Mouse (Mus musculus) frontal cortex, adult (tissue): ENCODE data around the gene Abca2.

Experiments used
- ATAC-seq: cut with Nextera tagmentation; 2 replicates; pipeline ENCODE4 v1.9.2; 2017; ENCODE audit warnings: mild to moderate bottlenecking, moderate library complexity, mixed read lengths; ENCODE audit not compliant: low TSS enrichment

The Abca2 gene

DNA sequence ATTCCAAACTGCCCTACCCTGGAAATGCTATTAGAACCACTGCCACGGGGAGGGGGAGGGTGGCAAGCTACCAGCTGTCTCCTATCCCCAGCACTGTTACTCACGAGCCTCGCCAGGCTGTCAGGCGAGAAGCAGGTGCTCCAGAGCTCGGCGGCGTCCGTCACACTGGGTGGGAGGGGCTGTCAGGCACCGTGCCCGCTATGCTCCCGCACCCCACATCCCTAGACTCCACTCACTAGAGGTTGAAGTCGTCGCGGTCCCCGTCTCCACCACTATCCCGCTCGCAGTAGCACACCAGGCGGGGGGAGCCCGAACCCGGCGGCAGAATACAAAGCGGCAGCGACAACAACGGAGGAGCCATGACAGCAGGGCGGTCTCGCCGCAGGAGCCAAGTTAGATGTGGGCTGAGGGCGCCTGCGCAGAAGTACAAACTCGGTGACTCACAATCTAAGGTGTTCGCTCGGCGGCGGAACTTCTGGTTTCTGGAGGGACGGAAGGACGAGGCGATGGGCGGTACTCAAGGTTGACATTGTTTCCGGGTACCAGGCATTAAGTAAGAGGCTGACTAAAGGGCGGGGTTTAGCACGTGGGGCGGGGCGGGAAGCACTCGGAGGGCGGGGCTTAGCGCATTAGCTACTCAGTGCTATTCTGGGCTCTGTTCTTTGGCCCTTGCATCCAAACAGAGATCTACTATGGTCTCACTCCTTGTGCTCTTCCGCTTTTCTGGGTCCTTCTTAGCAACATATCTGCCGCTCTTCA, 32.2 kb downstream of the Abca2 start, which contains the start of gene Paxx:
Gene Paxx (minus strand): TSS at position 544 of the 759 bp plus-strand sequence.
- ATAC-seq: peak; percentile 88

DNA sequence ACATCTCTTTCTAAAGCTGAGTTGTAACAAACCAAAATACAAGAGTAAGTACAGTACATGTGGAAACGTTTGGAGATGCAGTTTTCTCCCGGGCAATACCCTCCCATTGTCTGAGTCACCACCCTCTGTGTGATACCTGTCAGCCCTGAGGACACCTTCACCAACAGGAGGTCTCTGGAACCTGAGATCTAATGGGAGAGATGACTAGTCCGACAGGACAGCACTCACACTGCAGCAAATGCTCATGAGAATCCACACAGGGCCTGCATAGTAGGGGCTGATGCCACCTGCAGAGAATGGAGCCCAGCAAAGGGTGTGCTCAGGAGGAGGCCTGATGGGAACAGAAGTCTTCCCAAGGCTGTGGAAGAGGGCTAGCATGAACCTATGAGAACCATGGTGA, 32.9 kb downstream of the Abca2 start:
- no peak for ATAC-seq

DNA sequence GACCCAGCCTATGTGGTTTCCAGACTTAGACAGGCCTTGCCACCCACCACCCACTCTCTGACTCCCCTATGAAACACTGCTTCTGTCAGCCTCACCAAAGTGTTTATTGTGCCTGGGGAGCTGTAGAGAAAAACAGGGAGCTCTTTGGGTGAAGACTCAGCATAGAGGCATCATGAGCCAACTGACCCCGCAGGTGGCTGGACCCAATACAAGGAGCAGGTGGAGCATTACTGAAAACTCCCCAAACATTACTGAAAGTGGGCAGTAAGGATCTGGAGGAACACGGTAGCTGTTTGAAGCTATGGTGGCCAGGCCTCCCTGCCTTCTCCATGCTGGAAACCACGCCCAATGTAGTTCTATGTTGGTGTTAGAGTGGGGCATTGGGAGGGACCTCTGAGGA, 35.1 kb downstream of the Abca2 start:
- no peak for ATAC-seq

DNA sequence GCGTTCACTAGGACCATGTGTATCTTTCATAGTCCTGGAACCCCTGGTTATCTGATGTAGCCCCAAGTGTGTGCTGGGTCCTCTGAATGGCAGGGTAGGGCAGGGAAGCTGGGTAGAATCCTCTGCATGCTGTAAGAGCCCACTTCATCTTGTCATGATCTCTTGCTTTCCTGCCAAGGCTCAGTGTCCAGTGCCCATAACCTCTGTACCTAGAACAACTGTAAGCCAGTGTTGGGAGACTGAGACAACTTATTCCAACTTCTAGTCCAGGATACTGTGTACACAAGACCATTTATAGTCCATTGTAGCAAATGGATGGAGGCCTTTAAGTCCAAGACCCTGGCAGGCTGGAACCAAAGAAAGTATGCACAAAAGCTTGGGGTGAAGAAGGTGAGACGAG, 36.8 kb downstream of the Abca2 start:
- no peak for ATAC-seq

DNA sequence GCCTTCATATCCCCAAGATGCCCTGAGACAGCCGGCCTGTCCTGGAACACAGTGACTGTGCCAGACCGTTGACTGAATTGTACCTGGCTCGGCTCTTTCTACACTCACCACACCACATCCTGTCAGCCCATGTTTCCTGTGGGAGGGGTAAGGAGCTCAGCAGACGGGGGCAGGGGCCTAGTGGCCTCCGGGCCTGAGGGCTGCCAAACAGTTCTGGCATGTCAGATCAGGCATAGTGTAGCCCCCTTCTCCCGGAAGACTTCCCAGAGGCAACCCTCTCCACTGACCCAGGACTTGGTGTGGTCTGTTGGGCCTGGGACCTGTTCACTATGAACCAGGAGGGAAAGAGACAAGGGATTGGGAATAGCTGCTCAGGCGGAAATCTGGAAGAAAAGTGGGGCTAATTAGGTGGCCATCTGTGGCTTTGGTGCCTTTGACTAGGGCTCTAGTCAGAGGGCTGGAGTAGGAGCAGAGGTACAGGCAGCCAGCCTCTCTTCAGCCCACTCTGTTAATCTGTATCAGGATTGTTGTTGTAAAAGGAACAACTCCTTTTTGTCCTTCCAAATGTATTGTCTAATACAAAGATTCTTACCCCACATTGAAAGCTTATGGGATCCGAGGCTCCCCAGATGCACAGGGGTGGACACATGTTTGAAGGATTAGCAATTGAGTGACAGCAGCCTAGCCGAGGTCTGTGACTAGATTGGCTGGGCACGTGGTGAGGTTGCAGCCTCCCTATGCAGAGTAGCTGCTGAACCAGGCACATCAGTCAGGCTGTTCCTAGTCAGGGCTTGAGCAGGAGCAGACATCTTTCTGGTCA, 37.5 kb downstream of the Abca2 start:
- ATAC-seq: no peak

DNA sequence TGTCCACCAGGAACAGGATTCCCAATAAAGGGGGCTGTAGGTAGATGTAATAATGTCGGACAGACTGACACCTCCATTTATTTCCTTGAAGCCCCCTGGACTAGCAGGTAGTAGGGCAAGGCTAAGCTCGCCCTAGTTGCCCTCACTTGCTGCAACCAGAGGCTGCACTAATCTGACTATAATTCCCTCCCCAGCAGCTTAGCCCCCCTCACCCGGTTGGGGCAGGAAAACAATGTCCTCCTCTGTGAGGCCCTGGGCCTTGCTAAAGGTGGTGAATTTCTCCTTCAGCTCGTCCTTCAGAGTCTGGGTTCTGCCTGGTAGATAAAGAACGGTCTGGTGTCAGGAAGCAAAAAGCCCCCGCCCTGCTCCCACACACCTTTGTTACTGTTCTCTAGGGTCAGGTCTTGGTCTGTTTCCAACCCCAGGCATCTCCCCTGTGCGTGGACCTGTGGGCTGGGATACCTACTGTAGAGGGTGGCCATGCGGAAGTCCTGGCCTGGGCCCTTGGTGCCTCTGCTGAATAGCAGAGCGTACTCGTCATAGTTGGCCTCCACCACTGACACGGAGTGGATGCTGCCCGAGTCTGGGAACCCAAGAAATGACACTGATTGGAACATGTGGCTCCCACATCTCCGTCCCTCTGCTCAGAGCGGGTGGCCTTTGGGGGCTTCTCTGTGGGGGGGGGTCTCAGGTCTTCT, 39.3 kb downstream of the Abca2 start:
- no peak for ATAC-seq

DNA sequence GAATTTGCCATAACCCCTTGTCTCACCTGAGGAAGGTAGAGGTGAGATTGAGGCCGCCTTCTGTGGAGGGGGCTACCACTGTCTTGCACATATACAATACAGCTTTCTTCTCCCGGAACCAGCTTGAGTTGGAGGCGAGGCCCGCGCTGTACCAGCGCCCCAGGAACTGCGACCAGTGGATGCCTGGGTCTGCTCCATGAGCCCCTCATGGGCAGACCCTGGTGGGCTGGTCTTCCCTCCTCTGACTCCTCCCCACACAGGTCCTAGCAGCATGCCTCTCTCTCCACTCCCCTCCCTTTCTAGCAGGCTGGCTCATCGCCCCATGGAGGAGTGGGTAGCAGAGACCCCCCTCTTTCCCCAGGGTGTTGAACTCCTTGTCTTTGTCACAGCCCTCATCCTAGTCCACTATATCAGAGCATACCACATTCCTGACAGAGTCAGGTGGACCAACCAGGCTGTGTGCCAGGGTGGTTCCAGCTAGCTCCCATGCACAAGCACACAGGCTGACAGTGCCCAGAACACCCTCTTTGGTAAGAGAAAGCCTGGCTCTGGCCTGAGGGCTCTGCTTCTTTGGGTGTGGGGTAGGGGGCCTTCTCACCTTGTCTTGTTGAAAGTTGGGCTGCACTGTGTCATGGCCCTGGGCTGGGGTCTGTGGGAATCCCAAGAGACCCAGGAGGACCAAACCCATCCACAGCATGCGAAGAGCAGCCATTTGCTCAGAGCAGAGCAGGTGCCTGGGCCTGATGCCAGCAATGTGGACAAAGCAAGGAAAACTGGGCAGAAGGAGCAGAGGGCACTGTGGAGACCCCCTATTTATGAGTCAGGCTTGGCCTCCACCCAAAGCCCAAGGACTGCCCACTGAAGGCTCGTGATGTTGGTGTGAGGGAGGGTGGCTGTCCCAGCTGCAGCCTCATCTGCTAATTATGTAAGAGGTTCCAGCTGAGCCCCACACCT, 40.7 kb downstream of the Abca2 start:
- ATAC-seq: peak; percentile 39

DNA sequence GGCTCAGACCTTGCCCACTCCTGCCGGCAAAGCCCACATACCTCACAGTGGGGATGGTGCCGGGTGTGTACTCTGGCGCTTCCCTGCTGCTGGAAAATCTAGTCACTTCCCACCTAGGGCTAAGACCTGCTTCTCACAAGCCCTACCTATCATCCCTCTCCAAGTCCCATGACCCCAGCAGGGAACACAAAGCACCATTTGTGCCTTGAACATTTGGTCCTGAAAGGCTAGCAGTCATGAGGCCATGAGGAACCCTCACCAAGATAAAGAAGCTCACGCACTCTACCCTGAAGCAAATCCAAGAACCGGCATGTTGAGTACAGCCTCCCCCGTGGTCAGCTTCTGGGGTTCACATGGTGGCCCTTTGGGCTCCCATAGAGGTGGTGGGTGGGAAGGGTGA, 41.5 kb downstream of the Abca2 start, which contains the start of gene Ptgds:
Gene Ptgds (minus strand): TSS at position 78 of the 400 bp plus-strand sequence.
- ATAC-seq: no peak

DNA sequence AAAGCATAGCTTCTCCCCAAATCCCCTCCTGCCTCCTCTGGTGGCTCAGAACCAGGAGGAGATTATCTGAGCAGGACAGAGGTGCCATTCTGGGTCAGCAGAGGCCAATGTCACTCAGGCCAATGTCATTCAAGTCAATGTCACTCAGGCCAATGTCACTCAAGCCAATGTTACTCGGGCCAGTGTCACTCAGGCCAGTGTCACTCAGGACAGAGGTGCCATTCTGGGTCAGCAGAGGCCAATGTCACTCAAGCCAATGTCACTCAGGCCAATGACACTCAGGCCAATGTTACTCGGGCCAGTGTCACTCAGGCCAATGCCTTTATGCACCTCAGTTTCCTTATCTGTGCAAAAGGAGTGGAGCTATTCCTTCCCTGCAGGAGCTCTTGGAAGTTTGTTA, 44.0 kb downstream of the Abca2 start:
- no peak for ATAC-seq

DNA sequence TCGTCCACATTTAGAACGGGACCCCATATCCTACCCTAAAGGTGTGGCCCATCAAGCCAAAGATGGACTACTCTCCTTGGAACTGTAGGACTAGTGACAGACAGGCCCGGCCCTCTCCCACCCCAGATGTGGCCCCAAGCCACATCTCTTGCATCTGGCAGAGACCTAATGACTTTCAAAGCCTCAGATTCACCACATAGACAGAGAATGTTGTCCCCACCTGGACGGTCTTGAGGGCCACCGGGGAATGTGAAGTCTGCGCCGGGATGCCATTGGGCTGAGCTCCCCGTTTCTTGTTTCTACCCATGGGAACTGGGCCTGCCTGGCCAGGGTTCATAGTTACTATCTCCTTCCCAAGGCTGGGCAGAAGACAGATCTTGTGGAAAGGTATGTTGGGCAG, 49.0 kb downstream of the Abca2 start:
- no peak for ATAC-seq

DNA sequence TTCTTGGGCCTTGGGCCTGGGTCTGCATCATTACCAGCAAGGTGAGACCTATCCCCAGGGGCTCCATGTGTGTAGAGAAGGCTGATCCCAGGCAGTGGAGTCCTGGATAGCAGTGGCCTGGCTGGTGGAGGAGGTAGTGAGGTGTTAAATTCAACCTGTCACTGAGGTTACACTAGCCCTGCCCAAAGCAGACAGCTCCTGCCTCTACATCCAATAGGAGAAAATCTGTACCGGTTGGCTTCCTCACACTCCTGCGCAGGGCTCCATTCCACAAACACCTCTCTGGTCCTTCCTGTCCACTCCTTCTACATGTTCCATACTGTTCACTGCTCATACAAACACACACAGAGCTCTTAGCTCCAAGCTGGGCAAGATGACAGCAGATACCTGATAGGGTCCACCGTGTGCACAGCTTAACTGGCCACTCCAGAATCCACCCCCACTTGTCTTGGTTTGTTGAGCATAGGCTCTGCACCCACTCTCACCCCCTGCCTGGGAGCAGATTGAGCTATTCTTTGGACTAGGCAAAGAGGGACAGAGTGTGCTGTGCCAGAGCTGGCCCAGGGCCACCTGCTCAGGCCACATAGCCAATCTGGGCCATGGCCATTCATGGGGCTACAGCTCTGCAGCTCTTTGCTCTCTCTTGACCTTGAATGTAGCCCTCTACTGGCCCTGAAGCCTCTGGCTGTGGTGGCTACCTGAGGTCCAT, 49.6 kb downstream of the Abca2 start:
- peak; percentile 56; the same call in 1 of the 2 replicates for ATAC-seq

DNA sequence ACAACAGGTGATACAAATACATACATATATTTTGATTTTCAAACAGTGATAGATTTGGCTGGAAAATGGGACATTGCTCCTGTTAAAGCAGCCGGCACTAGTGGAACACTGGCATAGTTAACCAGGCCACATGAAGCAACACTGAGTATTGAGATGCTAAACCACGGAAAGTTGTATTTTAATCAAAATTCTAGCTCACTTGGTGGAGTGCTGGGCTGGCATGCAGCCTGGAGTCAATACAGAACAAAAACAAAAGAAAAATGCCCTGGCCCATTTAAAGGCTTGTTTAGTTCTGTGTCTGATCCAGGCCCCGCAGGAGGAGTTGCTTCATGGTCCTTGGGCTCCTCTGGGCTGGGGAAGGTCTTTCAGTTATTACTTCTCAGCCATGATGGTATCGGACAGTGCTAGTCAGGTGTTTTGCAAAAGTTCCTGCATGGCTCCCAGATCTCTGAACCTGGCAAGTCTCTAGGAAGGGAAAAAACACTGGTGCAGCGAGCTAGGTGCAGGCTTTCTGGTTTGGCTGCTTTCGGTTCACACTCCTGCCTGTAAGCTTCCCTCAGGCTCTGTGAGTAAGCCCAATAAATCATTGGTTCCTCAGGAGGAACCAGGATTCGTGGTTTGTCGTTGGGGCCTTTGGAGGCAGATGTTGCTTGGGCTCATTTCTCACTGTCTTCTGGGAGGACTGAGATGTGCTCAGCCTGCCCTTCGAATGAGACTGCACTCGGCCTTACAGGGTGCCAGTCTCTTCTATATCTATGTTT, 51.2 kb downstream of the Abca2 start:
- 0 out of 2 replicates have a peak, but pooled peaks have one; percentile 7 for ATAC-seq

DNA sequence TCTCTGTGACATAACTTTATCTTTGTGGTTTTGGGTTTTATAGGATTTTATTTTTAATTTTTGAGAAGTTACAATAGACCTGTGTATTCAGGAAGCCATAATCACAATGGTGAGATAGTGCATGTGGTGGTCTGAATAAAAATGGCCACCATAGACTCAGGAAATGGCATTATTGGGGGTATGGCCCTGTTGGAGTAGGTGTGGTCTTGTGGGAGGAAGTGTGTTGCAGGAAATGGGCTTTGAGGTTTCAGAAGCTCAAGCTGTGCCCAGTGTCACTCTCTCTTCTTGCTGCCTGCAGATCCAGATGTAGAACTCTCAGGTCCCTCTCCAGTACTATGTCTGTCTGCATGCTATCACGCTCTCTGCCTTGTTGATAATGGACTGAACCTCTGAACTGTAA, 52.0 kb downstream of the Abca2 start:
- ATAC-seq: no peak

DNA sequence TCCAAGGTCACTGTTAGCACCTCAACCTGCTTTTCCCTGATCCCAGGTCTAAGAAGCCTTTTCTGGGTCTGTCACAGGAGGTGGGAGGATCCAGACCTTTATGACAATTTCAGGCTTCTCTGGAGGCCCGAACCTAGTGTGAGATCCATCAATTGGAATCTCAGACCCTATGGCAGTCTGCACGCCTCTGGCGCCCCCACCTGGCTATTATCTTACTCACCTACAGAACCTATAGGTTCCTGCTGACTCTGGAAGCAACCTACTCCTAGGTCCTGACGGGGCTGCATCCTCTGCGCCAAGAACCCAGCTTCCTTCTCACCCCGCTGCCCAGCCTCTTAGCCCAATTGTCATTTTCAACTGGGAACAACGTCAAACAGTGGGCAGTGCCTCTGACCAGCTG, 54.5 kb downstream of the Abca2 start:
- peak; percentile 45; the same call in 1 of the 2 replicates for ATAC-seq

DNA sequence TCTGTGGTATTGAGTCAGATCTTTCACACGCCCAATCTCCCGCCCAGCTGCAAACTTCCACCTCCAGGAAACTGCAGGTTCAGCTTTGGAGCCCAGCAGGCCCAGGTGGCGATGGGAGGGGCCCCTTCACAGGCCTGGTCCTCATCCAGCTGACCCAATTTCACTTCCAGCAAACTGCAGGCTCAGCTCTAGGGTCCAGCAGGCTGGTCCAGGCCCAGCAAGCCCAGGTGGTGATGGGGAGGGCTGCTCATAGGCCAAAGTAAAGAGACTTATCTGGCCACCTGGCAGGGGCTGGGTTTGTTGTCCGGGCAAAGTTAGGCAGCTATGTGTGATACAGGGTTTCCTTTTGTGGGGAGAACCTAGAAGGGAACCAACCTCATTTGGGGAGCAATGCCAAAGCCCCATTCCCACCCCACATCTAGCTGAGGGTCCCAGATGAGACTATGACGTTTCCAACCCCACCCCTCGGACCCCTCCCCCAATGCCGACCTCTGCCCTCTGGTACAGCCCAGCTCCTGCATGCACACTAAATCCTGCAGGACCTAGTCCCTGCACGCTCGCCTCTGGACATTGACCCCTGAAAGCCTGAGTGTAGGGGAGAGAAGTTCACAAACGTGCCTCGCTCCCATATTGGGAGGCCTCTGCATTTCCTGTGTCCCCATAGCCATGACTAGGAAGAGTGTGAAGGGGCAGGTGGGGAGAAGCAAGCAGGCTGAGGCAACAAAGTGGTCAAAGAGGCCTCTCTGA, 56.6 kb downstream of the Abca2 start:
- no peak for ATAC-seq

DNA sequence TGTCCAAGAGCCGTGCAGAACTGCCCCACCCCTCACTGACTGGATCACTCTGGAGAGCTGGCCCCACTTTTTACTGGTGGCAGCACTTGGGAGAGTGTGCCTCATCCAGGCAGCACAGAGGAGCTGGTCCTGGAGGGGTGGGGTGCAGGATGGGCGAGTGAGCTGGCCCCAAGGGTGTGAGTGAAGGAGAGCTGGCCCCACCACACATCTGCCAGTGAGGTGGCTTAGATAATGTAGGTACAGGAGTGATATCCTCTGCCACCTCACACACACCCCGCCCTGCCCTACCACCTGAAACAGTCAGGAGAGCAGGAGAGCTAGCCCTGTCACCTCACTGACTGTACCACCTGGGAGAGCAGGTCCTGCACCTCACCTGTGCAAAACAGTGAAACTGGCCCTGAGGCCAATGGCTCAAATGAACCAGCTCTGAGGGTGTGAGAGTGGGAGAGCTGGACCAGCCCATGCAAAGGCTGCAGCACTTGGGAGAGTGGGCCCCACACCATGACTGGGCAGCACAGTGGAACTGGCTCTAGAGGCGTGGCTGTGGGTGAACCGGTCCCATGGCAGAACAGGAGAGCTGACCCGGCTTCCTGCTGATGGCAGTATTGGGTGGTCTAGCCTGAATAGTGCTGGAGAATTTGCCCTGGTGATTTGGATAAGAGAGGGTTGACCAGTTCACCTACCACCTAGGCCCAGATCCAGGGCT, 59.6 kb downstream of the Abca2 start:
- ATAC-seq: no peak

DNA sequence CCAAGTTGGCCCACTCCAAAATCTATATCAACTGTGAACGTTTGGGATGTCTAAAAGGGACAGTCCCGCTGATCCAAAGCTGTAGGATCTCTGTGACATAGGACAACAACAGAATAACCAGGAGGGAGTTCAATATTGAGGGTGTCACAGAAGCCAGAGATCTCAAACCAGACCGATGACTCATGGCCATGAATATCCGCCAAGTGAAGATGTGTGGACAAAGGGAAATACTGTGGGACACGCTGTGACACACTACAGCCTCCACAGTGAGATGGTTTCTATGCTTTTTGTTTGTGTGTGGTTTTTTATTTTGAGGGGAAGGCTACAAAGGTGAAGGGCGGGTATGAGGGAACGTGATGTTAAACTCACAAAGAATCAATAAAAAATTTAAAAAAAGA, 60.2 kb downstream of the Abca2 start:
- ATAC-seq: no peak

DNA sequence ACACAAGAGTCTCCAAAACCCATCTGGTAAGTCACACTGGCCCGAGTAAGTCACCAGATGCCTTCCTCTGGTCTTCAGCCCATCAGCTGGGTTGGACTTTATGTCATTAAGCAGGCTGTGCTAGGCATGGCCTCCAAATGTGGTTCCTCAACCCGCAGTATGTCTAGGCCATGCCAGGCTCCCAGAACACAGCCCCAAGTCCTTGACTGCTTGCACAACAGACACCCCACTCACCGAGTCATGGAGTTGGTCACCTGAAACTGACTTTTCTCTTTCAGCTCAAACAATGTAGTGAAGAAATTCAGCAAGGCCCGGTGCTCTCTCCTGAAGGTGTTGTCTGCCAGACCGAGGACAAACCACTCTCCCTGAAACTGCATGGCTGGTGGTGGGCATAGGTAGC, 64.5 kb downstream of the Abca2 start:
- ATAC-seq: no peak
